Mouse (Mus musculus): ENCODE measurements around the gene Gm13420. TPM values are rescaled to one million over a fixed set of nuclear protein-coding genes. Genes with fewer than 3 reads are reported as not detected.
A peak's percentile ranks its signal among the peaks of the same experiment; 100 is the strongest.

Gene Gm13420
- polyA plus RNA-seq, 1 experiment from 2014 or later, result 1.9 TPM

DNA sequence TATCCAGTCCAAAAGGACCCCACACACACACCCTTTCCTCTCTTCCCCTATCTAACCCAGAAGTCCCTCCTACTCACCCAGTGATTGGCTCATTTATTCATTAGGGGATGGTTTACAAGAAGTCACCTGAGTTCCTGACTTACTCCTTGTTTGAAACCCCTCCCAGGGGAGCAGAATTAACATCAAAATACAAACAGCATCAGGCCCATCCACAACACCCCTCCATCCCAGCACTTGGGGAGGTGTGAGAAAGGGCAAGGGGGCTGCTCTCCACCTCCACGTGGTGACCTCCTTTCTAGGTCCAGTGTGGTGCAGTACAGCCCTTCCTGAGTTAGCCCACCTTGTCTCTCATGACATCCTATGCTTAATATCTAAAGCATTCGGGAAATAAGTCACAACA, 22.0 kb downstream of the Gm13420 start:
- no peak overlapping the region for H3K27ac ChIP-seq (ENCODE audit: low read length)
- H3K27me3 ChIP-seq (ENCODE audit: control insufficient read depth, insufficient read depth, low read depth, low read length), result no peaks in the 10 kb centered on the region
- no peaks in the 10 kb centered on the region for H3K9me3 ChIP-seq (ENCODE audit: control insufficient read depth, low read length)
- H3K4me1 ChIP-seq (replicated peaks; ENCODE audit: control insufficient read depth, insufficient read depth, low read length), result no peaks in the 10 kb centered on the region
- H3K4me3 ChIP-seq (ENCODE audit: low read length), result no peak overlapping the region
- ATAC-seq (ENCODE audit: low read depth), result no peak
- H3K9ac ChIP-seq (ENCODE audit: low read length), result no peak overlapping the region
- 47% methylated on average over 2 of the region's 2 CpGs for WGBS
- peaks cover 18% of the 10 kb centered on the region for H3K36me3 ChIP-seq (ENCODE audit: control insufficient read depth, insufficient read depth, low read length)
- H3K4me2 ChIP-seq (ENCODE audit: low read depth, low read length), result no peak overlapping the region

DNA sequence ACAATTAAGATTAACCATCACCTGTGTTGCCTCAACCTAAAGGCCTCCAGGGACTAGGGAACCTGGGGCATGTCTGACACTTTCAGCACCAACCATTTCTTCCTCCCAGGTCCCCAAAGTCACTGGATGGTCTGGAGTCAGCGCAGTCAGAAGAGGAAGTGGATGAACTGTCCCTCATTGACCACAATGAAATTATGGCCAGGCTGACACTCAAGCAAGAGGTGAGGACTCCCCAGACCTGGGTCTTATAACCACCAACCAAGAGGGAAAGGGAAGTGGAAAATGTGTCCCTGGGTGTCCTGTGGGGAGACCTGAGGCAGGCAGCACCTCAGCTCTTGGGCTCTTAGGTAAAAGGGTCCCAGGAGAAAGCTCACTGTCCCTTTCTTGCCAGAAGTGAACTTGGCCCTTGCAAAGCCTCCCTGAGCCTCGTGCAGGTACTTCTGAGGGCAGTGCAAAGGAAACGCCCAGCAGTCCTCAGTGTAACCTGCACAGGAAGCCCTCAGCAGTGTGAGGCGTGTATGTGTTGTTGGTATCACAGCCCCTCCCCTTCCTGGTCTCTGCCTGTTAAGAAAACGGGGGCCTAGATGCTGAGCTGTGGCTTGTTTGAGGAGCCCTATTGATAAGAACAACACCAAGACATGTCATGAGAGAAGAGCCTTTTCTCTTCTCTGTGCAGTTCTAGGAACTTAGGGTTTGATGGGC, 26.7 kb downstream of the Gm13420 start:
- Histone ChIP-seq H3K36me3 (ENCODE audit: control insufficient read depth, insufficient read depth, low read length) (peaks cover 12% of the 10 kb centered on the region), H3K9ac (ENCODE audit: low read length) (no peak overlapping the region), H3K27me3 (ENCODE audit: control insufficient read depth, insufficient read depth, low read depth, low read length) (no peaks in the 10 kb centered on the region), H3K9me3 (ENCODE audit: control insufficient read depth, low read length) (no peaks in the 10 kb centered on the region), H3K4me2 (ENCODE audit: low read depth, low read length) (no peak overlapping the region), H3K4me3 (ENCODE audit: low read length) (no peak overlapping the region), H3K4me1 (replicated peaks; ENCODE audit: control insufficient read depth, insufficient read depth, low read length) (no peaks in the 10 kb centered on the region), H3K27ac (ENCODE audit: low read length) (no peak overlapping the region)
- WGBS, result 62% methylated on average over 5 of the region's 5 CpGs
- ATAC-seq (ENCODE audit: low read depth), result no peak

DNA sequence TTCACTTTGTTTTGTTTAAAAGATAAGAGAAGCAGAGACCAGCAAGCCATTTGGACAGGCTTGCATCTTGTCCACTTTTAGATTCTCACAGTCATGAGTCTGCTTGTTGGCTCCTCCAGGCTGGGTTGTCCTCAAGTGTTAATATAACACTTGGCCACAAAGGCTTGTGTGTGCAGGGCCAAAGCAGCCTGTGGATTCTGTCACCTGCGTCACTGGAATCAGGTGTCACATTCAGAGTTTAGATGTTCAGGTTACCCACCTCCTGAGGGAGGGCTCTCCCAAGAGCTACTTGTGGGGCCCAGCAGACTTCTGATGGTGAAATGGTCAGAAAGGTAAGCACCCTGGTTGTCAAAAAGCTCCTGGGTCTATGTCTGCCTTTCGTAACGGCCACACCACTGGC, 28.4 kb downstream of the Gm13420 start:
- WGBS, result 60% methylated on average over 3 of the region's 3 CpGs
- Histone ChIP-seq H3K4me3 (ENCODE audit: low read length) (no peak overlapping the region), H3K9ac (ENCODE audit: low read length) (no peak overlapping the region), H3K27me3 (ENCODE audit: control insufficient read depth, insufficient read depth, low read depth, low read length) (no peaks in the 10 kb centered on the region), H3K4me1 (replicated peaks; ENCODE audit: control insufficient read depth, insufficient read depth, low read length) (no peaks in the 10 kb centered on the region), H3K27ac (ENCODE audit: low read length) (peak overlapping the region; percentile 28; the same call in 1 of the 2 replicates), H3K36me3 (ENCODE audit: control insufficient read depth, insufficient read depth, low read length) (peaks cover 14% of the 10 kb centered on the region), H3K9me3 (ENCODE audit: control insufficient read depth, low read length) (no peaks in the 10 kb centered on the region), H3K4me2 (ENCODE audit: low read depth, low read length) (no peak overlapping the region)
- ATAC-seq (ENCODE audit: low read depth), result no peak

DNA sequence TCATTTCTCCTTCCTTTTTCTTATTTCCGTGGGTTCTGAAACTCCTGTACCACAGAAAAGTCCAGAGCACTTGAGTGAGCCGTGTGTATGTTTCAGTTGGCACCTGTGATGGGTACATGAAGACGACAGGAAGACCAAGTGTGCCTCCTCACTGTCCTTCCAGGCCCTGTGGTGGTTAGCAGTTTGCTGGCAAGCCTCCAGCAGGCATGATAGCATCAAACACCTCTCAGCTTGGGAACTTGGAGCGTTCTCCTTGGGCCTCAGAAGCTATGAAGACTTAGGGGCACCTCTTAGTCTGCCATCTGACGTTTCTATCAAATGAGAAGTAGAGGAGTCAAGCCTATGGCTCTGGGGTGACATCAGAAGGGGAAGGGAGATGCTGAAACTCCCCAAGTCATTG, 32.9 kb downstream of the Gm13420 start:
- 71% methylated on average over 5 of the region's 5 CpGs for WGBS

DNA sequence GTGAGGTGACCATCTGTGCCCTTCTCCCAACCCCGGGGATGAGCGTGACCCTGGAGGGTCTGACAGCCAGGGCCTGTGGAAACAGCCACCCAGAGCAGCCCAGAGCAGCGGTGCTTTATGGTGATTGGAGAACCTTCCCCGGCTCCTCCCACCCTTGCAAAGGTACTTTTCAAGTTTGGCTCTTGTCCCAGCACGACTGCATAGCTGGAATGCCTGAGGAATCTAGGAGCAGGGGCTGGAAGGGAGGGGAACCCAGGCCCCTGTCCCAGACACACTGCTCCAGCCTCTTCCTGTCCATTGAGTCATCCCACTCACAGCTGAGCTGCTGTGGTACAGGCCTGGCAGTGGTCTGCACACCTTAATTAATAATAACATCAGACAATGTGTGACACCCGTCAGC, 34.8 kb downstream of the Gm13420 start:
- Histone ChIP-seq H3K4me3 (ENCODE audit: low read length) (no peak overlapping the region), H3K36me3 (ENCODE audit: control insufficient read depth, insufficient read depth, low read length) (peaks cover 5% of the 10 kb centered on the region; the same call in 1 of the 2 replicates), H3K4me1 (replicated peaks; ENCODE audit: control insufficient read depth, insufficient read depth, low read length) (peaks cover 15% of the 10 kb centered on the region), H3K27ac (ENCODE audit: low read length) (peak overlapping the region; percentile 90), H3K27me3 (ENCODE audit: control insufficient read depth, insufficient read depth, low read depth, low read length) (no peaks in the 10 kb centered on the region), H3K4me2 (ENCODE audit: low read depth, low read length) (peak overlapping the region; percentile 10; the same call in 1 of the 2 replicates), H3K9me3 (ENCODE audit: control insufficient read depth, low read length) (no peaks in the 10 kb centered on the region), H3K9ac (ENCODE audit: low read length) (peak overlapping the region; percentile 9; the same call in 1 of the 2 replicates)
- 5% methylated on average over 6 of the region's 6 CpGs for WGBS
- peak; percentile 95 for ATAC-seq (ENCODE audit: low read depth)

More for the DNA sequence above, 32.9 kb downstream of the Gm13420 start:
- Histone ChIP-seq H3K9ac (ENCODE audit: low read length) (no peak overlapping the region), H3K27ac (ENCODE audit: low read length) (no peak overlapping the region), H3K4me1 (replicated peaks; ENCODE audit: control insufficient read depth, insufficient read depth, low read length) (peaks cover 15% of the 10 kb centered on the region), H3K27me3 (ENCODE audit: control insufficient read depth, insufficient read depth, low read depth, low read length) (no peaks in the 10 kb centered on the region), H3K4me3 (ENCODE audit: low read length) (no peak overlapping the region), H3K36me3 (ENCODE audit: control insufficient read depth, insufficient read depth, low read length) (peaks cover 5% of the 10 kb centered on the region; the same call in 1 of the 2 replicates), H3K4me2 (ENCODE audit: low read depth, low read length) (no peak overlapping the region), H3K9me3 (ENCODE audit: control insufficient read depth, low read length) (no peaks in the 10 kb centered on the region)
- ATAC-seq (ENCODE audit: low read depth), result no peak

DNA sequence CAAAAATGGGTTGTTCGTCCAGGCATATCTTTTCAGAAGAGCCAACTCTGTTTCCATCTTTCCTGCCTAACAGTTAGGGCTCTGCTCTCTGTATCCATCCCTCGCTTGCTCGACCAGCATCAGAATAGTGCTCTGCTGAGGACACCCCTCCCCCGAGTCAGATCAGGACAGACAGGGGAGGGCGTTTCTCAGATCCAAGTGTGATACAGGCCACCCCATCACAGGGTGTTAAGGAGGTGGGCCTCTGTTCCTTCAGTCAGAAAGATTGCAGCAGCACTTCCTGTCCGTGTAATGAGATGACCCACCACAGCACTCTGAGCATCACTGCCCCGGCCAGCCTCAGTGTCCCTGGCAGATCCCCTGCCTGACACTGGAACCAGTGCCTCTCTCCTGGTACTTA, 35.3 kb downstream of the Gm13420 start:
- Histone ChIP-seq H3K9me3 (ENCODE audit: control insufficient read depth, low read length) (no peaks in the 10 kb centered on the region), H3K4me2 (ENCODE audit: low read depth, low read length) (peak overlapping the region; percentile 10; the same call in 1 of the 2 replicates), H3K27ac (ENCODE audit: low read length) (peak overlapping the region; percentile 90), H3K4me1 (replicated peaks; ENCODE audit: control insufficient read depth, insufficient read depth, low read length) (peaks cover 15% of the 10 kb centered on the region), H3K4me3 (ENCODE audit: low read length) (no peak overlapping the region), H3K27me3 (ENCODE audit: control insufficient read depth, insufficient read depth, low read depth, low read length) (no peaks in the 10 kb centered on the region), H3K9ac (ENCODE audit: low read length) (peak overlapping the region; percentile 9; the same call in 1 of the 2 replicates), H3K36me3 (ENCODE audit: control insufficient read depth, insufficient read depth, low read length) (peaks cover 5% of the 10 kb centered on the region; the same call in 1 of the 2 replicates)
- 16% methylated on average over 7 of the region's 7 CpGs for WGBS
- ATAC-seq (ENCODE audit: low read depth), result peak; percentile 31

DNA sequence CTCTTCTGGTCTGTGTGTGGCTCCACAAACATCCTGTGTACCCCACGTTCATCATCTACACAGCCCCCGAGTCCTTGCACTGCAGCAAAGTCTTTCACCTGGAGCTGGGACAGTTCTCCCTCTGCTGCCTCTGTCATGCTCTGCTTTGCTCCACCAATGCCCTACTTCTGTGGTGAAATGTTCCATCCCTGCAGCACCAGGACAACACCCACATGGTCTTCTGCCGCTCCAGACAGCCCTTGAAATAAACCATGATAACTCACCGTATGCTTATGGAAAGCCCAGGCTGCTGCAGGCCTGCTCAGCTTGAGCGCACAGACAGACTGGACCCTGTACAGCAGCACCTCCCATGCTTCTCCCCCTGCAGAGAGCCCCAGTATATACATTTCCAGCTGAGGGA, 37.4 kb downstream of the Gm13420 start:
- ATAC-seq (ENCODE audit: low read depth), result no peak
- H3K9me3 ChIP-seq (ENCODE audit: control insufficient read depth, low read length), result no peaks in the 10 kb centered on the region
- no peak overlapping the region for H3K4me3 ChIP-seq (ENCODE audit: low read length)
- H3K27ac ChIP-seq (ENCODE audit: low read length), result no peak overlapping the region
- WGBS, result 76% methylated on average over 5 of the region's 5 CpGs
- no peak overlapping the region for H3K9ac ChIP-seq (ENCODE audit: low read length)
- H3K4me2 ChIP-seq (ENCODE audit: low read depth, low read length), result no peak overlapping the region
- peaks cover 15% of the 10 kb centered on the region for H3K4me1 ChIP-seq (replicated peaks; ENCODE audit: control insufficient read depth, insufficient read depth, low read length)
- H3K27me3 ChIP-seq (ENCODE audit: control insufficient read depth, insufficient read depth, low read depth, low read length), result no peaks in the 10 kb centered on the region
- H3K36me3 ChIP-seq (ENCODE audit: control insufficient read depth, insufficient read depth, low read length), result no peaks in the 10 kb centered on the region

DNA sequence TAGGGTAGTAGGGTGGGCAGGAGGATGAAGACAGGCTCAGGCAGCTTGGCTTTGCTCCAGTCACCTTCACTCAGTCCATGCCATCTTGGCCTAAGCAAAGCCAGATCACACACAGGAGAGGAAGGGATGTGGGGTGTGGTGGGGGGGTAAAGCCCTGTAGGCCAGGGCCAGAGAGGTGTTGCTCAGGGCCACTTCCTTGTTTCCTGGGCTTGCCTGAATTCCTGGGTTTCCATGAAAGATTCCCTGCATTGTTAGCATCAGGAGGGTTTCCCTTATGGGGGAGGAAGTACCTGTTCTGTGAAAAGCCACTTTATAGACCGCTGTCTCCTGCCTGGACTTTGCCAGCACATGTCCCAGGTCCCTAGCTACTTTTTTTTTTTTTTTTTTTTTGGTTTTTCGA, 38.0 kb downstream of the Gm13420 start:
- Histone ChIP-seq H3K4me2 (ENCODE audit: low read depth, low read length) (no peak overlapping the region), H3K27me3 (ENCODE audit: control insufficient read depth, insufficient read depth, low read depth, low read length) (no peaks in the 10 kb centered on the region), H3K36me3 (ENCODE audit: control insufficient read depth, insufficient read depth, low read length) (0 out of 2 replicates have a peak, but pooled peaks cover 2% of the 10 kb centered on the region), H3K9me3 (ENCODE audit: control insufficient read depth, low read length) (no peaks in the 10 kb centered on the region), H3K27ac (ENCODE audit: low read length) (no peak overlapping the region), H3K4me3 (ENCODE audit: low read length) (no peak overlapping the region), H3K9ac (ENCODE audit: low read length) (no peak overlapping the region), H3K4me1 (replicated peaks; ENCODE audit: control insufficient read depth, insufficient read depth, low read length) (peaks cover 15% of the 10 kb centered on the region)
- 100% methylated on average over 1 of the region's 2 CpGs for WGBS
- ATAC-seq (ENCODE audit: low read depth), result no peak

DNA sequence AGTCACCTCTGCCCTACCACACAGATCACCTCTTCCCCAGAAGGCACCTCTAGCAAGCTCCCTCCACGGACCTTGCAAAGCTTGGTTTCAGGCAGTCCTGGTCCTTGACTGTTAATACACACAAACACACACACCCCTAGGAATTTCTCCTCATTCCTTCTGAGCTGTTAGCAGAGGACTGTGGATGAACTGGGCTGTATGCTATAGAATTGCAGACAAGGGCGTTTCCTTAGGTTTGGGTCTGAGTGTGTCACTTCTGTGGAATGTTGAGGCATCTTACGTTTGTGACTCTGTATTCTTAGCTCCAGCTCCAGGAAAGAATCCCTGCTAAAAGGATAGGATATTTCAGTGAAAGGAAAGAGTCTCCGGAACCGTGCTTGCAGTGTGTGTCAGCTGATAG, 39.6 kb downstream of the Gm13420 start:
- no peak overlapping the region for H3K4me2 ChIP-seq (ENCODE audit: low read depth, low read length)
- no peak overlapping the region for H3K4me3 ChIP-seq (ENCODE audit: low read length)
- peaks cover 6% of the 10 kb centered on the region for H3K36me3 ChIP-seq (ENCODE audit: control insufficient read depth, insufficient read depth, low read length)
- 72% methylated on average over 5 of the region's 5 CpGs for WGBS
- no peak for ATAC-seq (ENCODE audit: low read depth)
- no peak overlapping the region for H3K27ac ChIP-seq (ENCODE audit: low read length)
- no peaks in the 10 kb centered on the region for H3K27me3 ChIP-seq (ENCODE audit: control insufficient read depth, insufficient read depth, low read depth, low read length)
- no peak overlapping the region for H3K9ac ChIP-seq (ENCODE audit: low read length)
- H3K9me3 ChIP-seq (ENCODE audit: control insufficient read depth, low read length), result no peaks in the 10 kb centered on the region
- peaks cover 13% of the 10 kb centered on the region for H3K4me1 ChIP-seq (replicated peaks; ENCODE audit: control insufficient read depth, insufficient read depth, low read length)

All from lung, embryonic 16.5 days (tissue).